Mouse (Mus musculus): ENCODE data around the gene Vmn2r20. TPM values are rescaled to one million over a fixed set of nuclear protein-coding genes. Genes with fewer than 3 reads are reported as not detected.

Vmn2r20 gene
- total and polyA plus RNA-seq, 3 experiments, result not detected

GRCm38 (mm10) chr6:123346141-123346540 lies 71.8 kb downstream of the Vmn2r20 start:
- Histone ChIP-seq H3K9ac (ENCODE audit: insufficient read depth, low read depth) (no peak overlapping the region), H3K4me2 (ENCODE audit: insufficient read depth, low read depth, poor library complexity, severe bottlenecking) (no peak overlapping the region), H3K27me3 (replicated peaks) (peaks cover 7% of the 10 kb centered on the region), H3K4me1 (ENCODE audit: control insufficient read depth in 1 of 2, insufficient read depth in 2 of 2) (no peaks in the 10 kb centered on the region), H3K9me3 (replicated peaks; ENCODE audit: low read length) (no peaks in the 10 kb centered on the region), H3K27ac (ENCODE audit: insufficient read depth, low read depth) (no peak overlapping the region), H3K36me3 (replicated peaks in 1 of 2; ENCODE audit: control insufficient read depth in 1 of 2, insufficient read depth in 1 of 2, low read length in 1 of 2) (no peaks in the 10 kb centered on the region), H3K4me3 (replicated peaks in 1 of 3; ENCODE audit: low read depth in 2 of 3, low read length in 2 of 3, poor library complexity in 1 of 3) (no peak overlapping the region), H3K79me2 (replicated peaks; ENCODE audit: control insufficient read depth, extremely low read depth, insufficient read depth, poor library complexity, severe bottlenecking) (no peaks in the 10 kb centered on the region)
- in situ Hi-C loops (cut with MboI; ENCODE audit: low pct_ligation_motif_present, low pct_unique_long_range_greater_than_20kb, low sequenced_read_pairs) (no loop called here), dilution Hi-C loops (cut with MboI; ENCODE audit: extremely low pct_ligation_motif_present, extremely low pct_unique_long_range_greater_than_20kb, low sequenced_read_pairs) (no loop called here)
- TF ChIP-seq CHD2 (IDR thresholded peaks at IDR 0.05; ENCODE audit: low read length) (no peak), ETS1 (conservative IDR thresholded peaks at IDR 0.05; ENCODE audit: low read depth, low read length) (no peak), RAD21 (IDR thresholded peaks at IDR 0.05; ENCODE audit: low read depth, low read length) (no peak), MEF2A (IDR thresholded peaks at IDR 0.05; ENCODE audit: borderline replicate concordance, low read depth, low read length) (no peak), IRF4 (IDR thresholded peaks at IDR 0.05; ENCODE audit: low read depth, low read length) (no peak), POLR2A (IDR thresholded peaks at IDR 0.05; ENCODE audit: low read depth, low read length) (no peak), ELF1 (IDR thresholded peaks at IDR 0.05; ENCODE audit: low read depth, low read length) (no peak), MAFK (IDR thresholded peaks at IDR 0.05; ENCODE audit: insufficient replicate concordance, low read length) (no peak), NRF1 (IDR thresholded peaks at IDR 0.05; ENCODE audit: low read depth, low read length) (no peak), USF1 (IDR thresholded peaks at IDR 0.05; ENCODE audit: low read depth, low read length) (no peak)
- DNase-seq (ENCODE audit: extremely low read depth), result no peak

DNA sequence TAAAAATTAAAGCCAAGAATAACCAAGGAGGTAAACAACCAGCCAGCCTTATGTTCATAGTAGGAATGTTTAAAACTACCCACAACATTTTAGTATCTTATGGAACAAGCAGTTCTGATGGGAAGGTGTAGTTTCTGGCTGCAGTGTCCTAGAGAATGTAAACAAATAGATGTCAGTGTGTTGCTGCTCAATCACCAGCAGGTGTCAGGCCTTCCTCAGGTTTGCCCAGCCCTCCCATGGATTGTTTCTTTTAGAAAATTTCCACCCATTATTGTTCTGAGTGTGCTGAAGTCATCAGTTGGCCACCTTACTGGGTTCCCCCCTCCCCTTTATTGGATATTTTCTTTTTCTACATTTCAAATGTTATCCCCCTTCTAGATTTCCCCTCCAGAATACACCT lies 77.8 kb downstream of the Vmn2r20 start:
- peak; percentile 7 for DNase-seq (ENCODE audit: extremely low read depth)
- Histone ChIP-seq H3K36me3 (replicated peaks in 1 of 2; ENCODE audit: control insufficient read depth in 1 of 2, insufficient read depth in 1 of 2, low read length in 1 of 2) (no peaks in the 10 kb centered on the region), H3K4me2 (ENCODE audit: insufficient read depth, low read depth, poor library complexity, severe bottlenecking) (no peak overlapping the region), H3K9ac (ENCODE audit: insufficient read depth, low read depth) (no peak overlapping the region), H3K27ac (ENCODE audit: insufficient read depth, low read depth) (no peak overlapping the region), H3K79me2 (replicated peaks; ENCODE audit: control insufficient read depth, extremely low read depth, insufficient read depth, poor library complexity, severe bottlenecking) (no peaks in the 10 kb centered on the region), H3K27me3 (replicated peaks) (peaks cover 28% of the 10 kb centered on the region), H3K4me1 (ENCODE audit: control insufficient read depth in 1 of 2, insufficient read depth in 2 of 2) (no peaks in the 10 kb centered on the region), H3K9me3 (replicated peaks; ENCODE audit: low read length) (no peaks in the 10 kb centered on the region), H3K4me3 (replicated peaks in 1 of 3; ENCODE audit: low read depth in 2 of 3, low read length in 2 of 3, poor library complexity in 1 of 3) (no peak overlapping the region)
- dilution Hi-C loops (cut with MboI; ENCODE audit: extremely low pct_ligation_motif_present, extremely low pct_unique_long_range_greater_than_20kb, low sequenced_read_pairs), result no loop called here
- TF ChIP-seq USF2 (conservative IDR thresholded peaks at IDR 0.05; ENCODE audit: low read depth, low read length), result no peak
- TF ChIP-seq SIN3A (IDR thresholded peaks at IDR 0.05; ENCODE audit: low read length), result no peak
- no peak for TF ChIP-seq CHD2 (IDR thresholded peaks at IDR 0.05; ENCODE audit: low read length)
- TF ChIP-seq CTCF (conservative IDR thresholded peaks at IDR 0.05 in 1 of 2, IDR thresholded peaks at IDR 0.05 in 1 of 2; ENCODE audit: low read depth in 2 of 2, low read length in 2 of 2), result peak; percentile 16 to 66; a peak in 2 of 4 replicates
- TF ChIP-seq ZNF384 (IDR thresholded peaks at IDR 0.05; ENCODE audit: low read depth, low read length), result no peak
- no peak for TF ChIP-seq UBTF (IDR thresholded peaks at IDR 0.05; ENCODE audit: low read depth, low read length)
- TF ChIP-seq ZC3H11A (IDR thresholded peaks at IDR 0.05; ENCODE audit: low read depth, low read length), result no peak
- TF ChIP-seq IRF4 (IDR thresholded peaks at IDR 0.05; ENCODE audit: low read depth, low read length), result no peak
- peak; percentile 50 for TF ChIP-seq SMC3 (IDR thresholded peaks at IDR 0.05; ENCODE audit: low read depth, low read length)
- TF ChIP-seq HCFC1 (IDR thresholded peaks at IDR 0.05; ENCODE audit: low read depth, low read length), result no peak
- peak; percentile 72 for TF ChIP-seq RAD21 (IDR thresholded peaks at IDR 0.05; ENCODE audit: low read depth, low read length)
- no peak for TF ChIP-seq CHD1 (IDR thresholded peaks at IDR 0.05; ENCODE audit: low read depth, low read length)
- no peak for TF ChIP-seq ETS1 (conservative IDR thresholded peaks at IDR 0.05; ENCODE audit: low read depth, low read length)
- no peak for TF ChIP-seq ZKSCAN1 (IDR thresholded peaks at IDR 0.05; ENCODE audit: borderline replicate concordance, low read depth, low read length)
- TF ChIP-seq E2F4 (IDR thresholded peaks at IDR 0.05; ENCODE audit: insufficient replicate concordance, low read depth, low read length), result no peak
- no peak for TF ChIP-seq POLR2AphosphoS2 (IDR thresholded peaks at IDR 0.05; ENCODE audit: low read depth, low read length)
- no peak for TF ChIP-seq POLR2A (IDR thresholded peaks at IDR 0.05; ENCODE audit: low read depth, low read length)
- no peak for TF ChIP-seq MEF2A (IDR thresholded peaks at IDR 0.05; ENCODE audit: borderline replicate concordance, low read depth, low read length)
- TF ChIP-seq NRF1 (IDR thresholded peaks at IDR 0.05; ENCODE audit: low read depth, low read length), result no peak
- in situ Hi-C loops (cut with MboI; ENCODE audit: low pct_ligation_motif_present, low pct_unique_long_range_greater_than_20kb, low sequenced_read_pairs), result no loop called here

Data from CH12.LX (cell line).